Mouse (Mus musculus) embryo, embryonic 10.5 days (tissue): ENCODE measurements around the gene Tmem211.

Source experiments
- DNase-seq: peaks from one replicate; pipeline ENCODE4 v3.0.0-alpha.2; 2015; ENCODE audit warnings: low spot score

Gene Tmem211

GRCm38 (mm10) chr5:113271207-113271811, 44.6 kb downstream of the Tmem211 start:
- peak; percentile 56 for DNase-seq

- no peak for DNase-seq
These were observed 49.1 kb downstream of the Tmem211 start for GRCm38 (mm10) chr5:113275839-113276238.

DNA sequence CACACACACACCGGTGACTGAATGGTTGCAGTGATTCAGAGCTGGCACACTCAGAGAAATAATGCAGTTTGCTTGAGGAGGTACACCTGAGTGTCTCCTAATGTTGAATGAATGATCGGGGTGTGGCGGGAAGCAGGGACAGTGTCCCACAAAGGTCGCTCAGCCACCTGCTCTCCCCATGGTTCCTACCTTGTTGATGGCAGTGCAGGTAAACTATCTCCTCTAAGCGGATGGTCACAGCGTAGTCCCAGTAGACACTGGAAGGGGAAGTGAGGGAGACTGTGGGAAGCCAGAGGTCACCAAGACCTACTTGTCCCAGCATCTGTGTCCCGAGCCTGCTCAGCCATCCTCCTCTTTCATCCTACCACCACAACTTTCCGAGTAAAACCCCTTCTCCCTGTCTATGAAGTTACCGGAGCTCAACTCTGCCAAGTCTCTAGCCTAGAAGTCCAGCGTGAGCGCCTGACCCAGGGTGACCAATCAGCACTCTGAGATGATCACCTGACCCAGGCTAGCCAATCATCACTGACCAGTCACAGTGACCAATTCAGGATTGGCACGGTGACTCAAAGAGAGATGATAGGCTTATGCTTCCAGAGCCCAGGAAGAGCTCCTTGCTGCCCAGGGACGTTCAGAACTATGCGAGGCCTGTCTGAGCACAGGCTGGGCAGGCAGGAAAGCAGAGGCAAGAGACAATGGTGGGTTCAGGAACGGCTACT, 53.6 kb downstream of the Tmem211 start:
- DNase-seq, result peak; percentile 92

DNA sequence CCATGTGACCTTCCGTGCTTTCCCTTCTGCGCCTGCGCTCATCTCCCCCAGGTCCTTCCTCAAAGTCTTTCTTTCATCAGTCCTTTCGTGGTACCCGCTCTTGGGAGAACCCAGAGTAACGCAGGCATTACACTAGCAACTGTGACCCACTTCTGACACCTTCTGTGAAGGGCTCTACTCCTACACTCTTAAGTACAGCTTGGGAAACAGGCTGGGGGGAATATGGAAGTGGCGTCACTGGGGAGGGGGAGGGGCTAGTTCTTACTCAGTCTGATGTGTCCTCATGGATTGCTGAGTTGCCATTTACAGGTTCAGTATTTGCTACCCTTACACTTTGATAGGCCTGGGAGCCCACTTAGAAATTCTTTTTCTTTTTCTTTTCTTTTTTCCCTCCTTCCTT, 54.8 kb downstream of the Tmem211 start:
- DNase-seq, result no peak

- DNase-seq, result no peak
These were observed 57.0 kb downstream of the Tmem211 start for GRCm38 (mm10) chr5:113283726-113284125.

DNA sequence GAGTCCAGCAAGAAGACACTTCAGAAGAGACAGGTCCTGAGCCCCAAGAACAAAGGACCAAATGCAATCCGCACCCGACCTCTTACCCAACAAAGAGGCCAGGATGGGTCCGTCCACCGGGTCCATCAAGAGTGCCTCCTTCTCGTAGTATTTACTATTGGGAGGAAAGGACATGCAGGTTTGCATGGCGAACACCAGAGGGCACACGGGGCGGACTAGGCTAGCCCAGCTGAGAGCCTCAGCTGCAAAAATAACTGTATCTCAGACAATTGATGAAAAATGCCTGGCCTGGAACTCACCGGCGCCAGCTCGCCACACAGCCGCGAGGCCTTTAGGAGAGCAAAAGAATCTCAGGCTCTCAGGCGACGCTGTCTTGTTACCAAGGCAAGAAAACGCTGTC, 58.8 kb downstream of the Tmem211 start:
- no peak for DNase-seq

GRCm38 (mm10) chr5:113286048-113286447, 59.3 kb downstream of the Tmem211 start:
- no peak for DNase-seq

DNA sequence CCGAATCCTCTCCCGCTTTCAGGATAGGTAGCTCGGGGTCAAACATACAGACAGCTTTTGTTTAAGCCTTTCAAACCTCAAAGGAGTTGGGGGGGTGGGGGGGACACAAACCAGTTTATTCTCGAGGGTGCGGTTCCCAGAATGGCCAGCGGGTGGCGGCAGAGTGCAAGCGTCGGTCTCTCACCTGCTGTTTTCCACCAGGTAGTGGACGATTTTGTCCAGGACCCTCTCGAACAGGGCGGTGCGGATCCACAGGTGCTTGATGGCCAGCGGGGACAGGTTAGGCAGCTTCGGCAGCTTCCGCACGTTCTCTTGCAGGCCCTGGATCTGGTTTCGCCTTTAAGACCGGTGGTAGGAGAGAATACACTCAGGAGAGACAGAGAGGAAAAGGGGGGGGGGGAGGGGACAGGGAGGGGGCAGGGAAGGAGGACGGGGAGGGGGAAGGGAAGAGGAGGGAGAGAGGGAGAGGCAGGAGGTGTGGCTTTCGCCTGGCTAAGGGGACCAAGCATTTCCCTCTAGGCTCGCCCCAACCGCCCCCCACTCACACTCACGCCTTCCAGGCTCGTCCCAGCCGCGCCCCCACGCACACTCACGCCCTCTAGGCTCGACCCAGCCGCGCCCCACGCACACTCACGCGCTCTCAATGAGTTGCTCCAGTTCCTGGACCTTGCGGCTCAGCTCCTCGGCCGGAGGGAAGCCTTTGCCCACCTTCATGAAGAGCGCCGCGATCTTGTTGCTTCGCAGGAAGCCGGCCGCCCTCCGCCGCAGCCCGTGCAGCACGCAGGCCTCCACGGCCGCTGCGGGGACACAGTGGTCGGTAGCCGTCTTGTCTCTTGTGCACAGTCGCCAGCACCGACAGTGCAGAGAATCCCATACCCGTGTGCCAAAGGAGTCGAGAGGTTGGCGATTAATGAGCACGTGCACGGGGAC, 60.1 kb downstream of the Tmem211 start:
- DNase-seq, result peak; percentile 63

DNA sequence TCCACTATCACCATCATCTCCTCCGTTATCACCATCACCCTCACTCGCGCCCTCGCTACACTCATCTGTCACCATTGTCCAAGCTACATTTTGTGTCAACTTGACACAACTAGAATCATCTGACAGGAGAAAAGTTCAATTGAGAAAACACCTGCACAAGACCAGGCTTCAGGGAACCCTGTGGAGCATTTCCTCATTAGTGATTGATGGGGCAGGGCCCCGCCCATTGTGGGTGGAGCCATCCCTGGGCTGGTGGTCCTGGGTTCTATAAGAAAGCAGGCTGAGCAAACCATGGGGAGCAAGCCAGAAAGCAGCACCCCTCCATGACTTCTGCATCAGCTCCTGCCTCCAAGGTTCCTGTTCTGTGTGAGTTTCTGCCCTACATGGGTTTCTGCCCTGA, 61.1 kb downstream of the Tmem211 start:
- DNase-seq, result no peak

DNA sequence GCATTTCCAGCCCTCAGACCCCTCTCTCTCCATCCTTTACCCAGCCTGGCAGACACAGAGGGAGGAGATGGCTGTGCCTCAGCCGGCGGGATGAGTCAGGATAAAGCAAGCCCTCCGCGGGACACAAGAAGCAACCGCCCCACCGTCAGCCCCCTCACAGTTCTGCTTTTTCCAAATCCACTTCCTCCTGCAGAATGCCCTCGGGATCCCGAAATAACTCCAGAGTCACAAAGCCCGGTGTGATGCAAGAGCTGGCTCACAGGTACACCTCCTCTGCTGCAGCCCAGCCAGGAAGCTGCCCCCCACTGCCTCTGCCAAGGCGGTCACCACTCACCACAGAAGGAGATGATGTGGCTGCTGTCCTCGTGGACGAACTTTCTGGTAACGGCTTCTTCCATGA, 61.8 kb downstream of the Tmem211 start:
- no peak for DNase-seq
